Mouse (Mus musculus): ENCODE data around the gene Fam3b. TPM values are rescaled to one million over a fixed set of nuclear protein-coding genes. Genes with fewer than 3 reads are reported as not detected.

Fam3b gene
- total and polyA plus RNA-seq, 3 experiments, result 20.6 to 21.2 TPM; not detected in 1

DNA sequence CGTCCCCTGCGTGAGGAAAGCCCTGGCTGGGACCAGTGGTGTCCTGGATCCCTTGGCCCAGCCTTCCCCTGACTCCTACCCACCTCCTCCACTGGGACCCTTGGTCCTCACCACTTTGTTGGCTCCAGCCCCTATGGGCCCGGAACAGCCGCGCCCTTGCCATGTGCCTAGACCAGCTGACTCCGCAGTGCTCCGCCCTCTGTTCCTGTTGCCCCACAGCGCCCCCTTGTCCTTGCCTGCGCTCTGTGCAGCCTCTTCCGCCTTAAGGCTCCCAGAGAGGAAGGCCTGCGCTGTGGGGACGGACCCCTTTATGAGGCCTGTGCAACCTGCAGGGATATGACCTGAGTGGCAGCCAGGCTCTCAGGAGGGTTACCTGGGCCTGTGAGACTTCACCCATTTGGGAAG lies 2.3 kb downstream of the Fam3b start (continued):
- TF ChIP-seq TCF12 (IDR thresholded peaks at IDR 0.05; ENCODE audit: low read depth, low read length) (peak; percentile 77), SIN3A (IDR thresholded peaks at IDR 0.05; ENCODE audit: low read length) (peak; percentile 97), RAD21 (IDR thresholded peaks at IDR 0.05; ENCODE audit: low read depth, low read length) (peak; percentile 6; the same call in 1 of the 2 replicates)

DNA sequence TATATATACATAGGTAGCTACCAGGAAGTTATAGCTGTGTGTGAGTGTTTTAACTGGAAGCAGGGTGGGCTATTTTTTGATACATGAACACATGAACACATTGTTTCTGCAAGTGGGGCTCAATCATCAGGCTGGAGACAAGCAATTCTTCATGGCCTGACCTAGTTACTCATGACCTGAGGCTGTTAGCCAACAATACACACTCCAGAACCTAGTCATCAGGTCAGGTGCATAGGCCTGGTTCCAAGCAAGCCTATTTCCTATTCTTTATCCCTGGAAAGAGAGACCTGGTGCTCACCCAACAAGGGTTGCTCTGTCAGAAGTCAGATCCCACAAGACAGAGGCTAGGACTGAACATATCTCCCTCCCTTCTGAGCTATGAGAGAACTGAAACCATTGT lies 3.1 kb downstream of the Fam3b start:
- H3K27me3 ChIP-seq (ENCODE audit: control insufficient read depth in 1 of 2, insufficient read depth in 2 of 2, low read length in 2 of 2), result no peaks in the 10 kb centered on the region
- peak overlapping the region; percentile 95 for H3K9ac ChIP-seq (ENCODE audit: control insufficient read depth, low read depth, low read length, poor library complexity, severe bottlenecking)
- H3K9me3 ChIP-seq (replicated peaks; ENCODE audit: insufficient read depth, low read length), result no peaks in the 10 kb centered on the region

DNA sequence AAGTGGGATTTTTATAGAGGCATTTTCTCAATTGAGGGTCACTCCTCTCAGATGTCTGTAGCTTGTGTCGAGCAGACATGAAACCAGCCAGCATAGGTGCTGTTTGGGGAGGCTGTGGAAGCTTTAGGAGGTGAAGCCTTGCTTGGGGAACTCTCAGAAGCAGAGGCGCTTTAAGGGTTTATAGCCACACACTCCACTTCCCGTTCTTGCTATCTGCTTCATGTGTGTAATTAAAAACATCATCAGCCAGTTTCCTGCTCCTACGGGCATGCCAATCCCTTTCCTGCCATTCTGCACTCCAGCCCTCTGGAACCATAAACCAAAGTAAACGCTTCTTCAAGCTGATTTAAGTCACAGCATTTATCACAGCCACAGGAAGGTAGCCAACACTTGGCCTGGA lies 3.8 kb downstream of the Fam3b start:
- no peaks in the 10 kb centered on the region for H3K27me3 ChIP-seq (ENCODE audit: control insufficient read depth in 1 of 2, insufficient read depth in 2 of 2, low read length in 2 of 2)
- peak; percentile 78 for DNase-seq (ENCODE audit: low read depth, low spot score)
- H3K27ac ChIP-seq (ENCODE audit: control insufficient read depth, low read depth, low read length), result peak overlapping the region; percentile 32
- peaks cover 0 to 27% of the 10 kb centered on the region in 2 experiments; a peak in 2 of 4 replicates for H3K36me3 ChIP-seq (ENCODE audit: control insufficient read depth in 1 of 2, insufficient read depth in 2 of 2, low read length in 2 of 2)
- peaks cover 2 to 39% of the 10 kb centered on the region in 2 experiments; a peak in 3 of 4 replicates for H3K4me1 ChIP-seq (ENCODE audit: control insufficient read depth in 1 of 2, insufficient read depth in 2 of 2, low read length in 2 of 2)
- H3K4me3 ChIP-seq (ENCODE audit: control insufficient read depth in 1 of 2, insufficient read depth in 1 of 2, low read depth in 2 of 2, low read length in 2 of 2), result peak overlapping the region; percentile 86 to 94
- H3K79me2 ChIP-seq (ENCODE audit: control insufficient read depth, insufficient read depth, low read length, poor library complexity), result peaks cover 19% of the 10 kb centered on the region
- H3K9me3 ChIP-seq (replicated peaks; ENCODE audit: insufficient read depth, low read length), result no peaks in the 10 kb centered on the region
- H3K9ac ChIP-seq (ENCODE audit: control insufficient read depth, low read depth, low read length, poor library complexity, severe bottlenecking), result peak overlapping the region; percentile 95
- TF ChIP-seq MAFK (IDR thresholded peaks at IDR 0.05; ENCODE audit: borderline replicate concordance, low read depth, low read length), result no peak
- TF ChIP-seq EP300 (IDR thresholded peaks at IDR 0.05; ENCODE audit: low read depth in 1 of 2, low read length in 2 of 2), result peak in 1 of 2 experiments; percentile 40; a peak in 1 of 4 replicates
- no peak for TF ChIP-seq USF2 (IDR thresholded peaks at IDR 0.05; ENCODE audit: borderline replicate concordance in 1 of 2, insufficient read depth in 1 of 2, low read depth in 1 of 2, low read length in 2 of 2)
- 0 out of 2 replicates have a peak, but pooled peaks have one; percentile 40 for TF ChIP-seq MAX (IDR thresholded peaks at IDR 0.05; ENCODE audit: low read length)
- TF ChIP-seq NRF1 (IDR thresholded peaks at IDR 0.05; ENCODE audit: insufficient read depth, low read depth, low read length, poor library complexity, severe bottlenecking), result no peak
- no peak for TF ChIP-seq CHD2 (IDR thresholded peaks at IDR 0.05; ENCODE audit: low read length)
- TF ChIP-seq SMC3 (IDR thresholded peaks at IDR 0.05; ENCODE audit: low read depth, low read length), result no peak
- no peak for TF ChIP-seq TBP (IDR thresholded peaks at IDR 0.05; ENCODE audit: low read depth, low read length)
- TF ChIP-seq USF1 (IDR thresholded peaks at IDR 0.05; ENCODE audit: low read depth, low read length), result no peak
- TF ChIP-seq ZNF384 (IDR thresholded peaks at IDR 0.05; ENCODE audit: low read depth, low read length), result no peak
- TF ChIP-seq POLR2AphosphoS5 (IDR thresholded peaks at IDR 0.05; ENCODE audit: borderline replicate concordance, low read depth, low read length), result no peak
- TF ChIP-seq MAZ (IDR thresholded peaks at IDR 0.05; ENCODE audit: low read depth, low read length), result no peak
- TF ChIP-seq POLR2A (IDR thresholded peaks at IDR 0.05; ENCODE audit: control insufficient read depth in 1 of 2, insufficient read depth in 1 of 2, low read depth in 1 of 2, low read length in 2 of 2, poor library complexity in 1 of 2), result no peak
- TF ChIP-seq GATA1 (IDR thresholded peaks at IDR 0.05; ENCODE audit: low read depth, low read length), result peak; percentile 58
- no peak for TF ChIP-seq UBTF (IDR thresholded peaks at IDR 0.05; ENCODE audit: borderline replicate concordance, insufficient read depth, low read depth, low read length)
- TF ChIP-seq RAD21 (IDR thresholded peaks at IDR 0.05; ENCODE audit: low read depth, low read length), result no peak
- TF ChIP-seq MXI1 (IDR thresholded peaks at IDR 0.05; ENCODE audit: low read depth, low read length), result peak; percentile 74
- no peak for TF ChIP-seq CHD1 (IDR thresholded peaks at IDR 0.05; ENCODE audit: low read depth, low read length)
- no peak for TF ChIP-seq JUND (IDR thresholded peaks at IDR 0.05; ENCODE audit: low read depth, low read length)
- 0 out of 2 replicates have a peak, but pooled peaks have one; percentile 5 for TF ChIP-seq TCF12 (IDR thresholded peaks at IDR 0.05; ENCODE audit: low read depth, low read length)
- no peak for TF ChIP-seq HCFC1 (IDR thresholded peaks at IDR 0.05; ENCODE audit: low read depth, low read length)
- no peak for TF ChIP-seq BHLHE40 (IDR thresholded peaks at IDR 0.05; ENCODE audit: borderline replicate concordance, low read depth, low read length)
- peak; percentile 78; the same call in 1 of the 2 replicates for TF ChIP-seq SIN3A (IDR thresholded peaks at IDR 0.05; ENCODE audit: low read length)
- TF ChIP-seq POLR2AphosphoS2 (IDR thresholded peaks at IDR 0.05; ENCODE audit: low read length), result no peak

More for the DNA sequence above, 3.1 kb downstream of the Fam3b start:
- H3K4me1 ChIP-seq (ENCODE audit: control insufficient read depth in 1 of 2, insufficient read depth in 2 of 2, low read length in 2 of 2), result peaks cover 2 to 39% of the 10 kb centered on the region in 2 experiments; a peak in 3 of 4 replicates
- peak overlapping the region; percentile 67 for H3K27ac ChIP-seq (ENCODE audit: control insufficient read depth, low read depth, low read length)
- peaks cover 19% of the 10 kb centered on the region for H3K79me2 ChIP-seq (ENCODE audit: control insufficient read depth, insufficient read depth, low read length, poor library complexity)
- peak overlapping the region; percentile 86 to 94 for H3K4me3 ChIP-seq (ENCODE audit: control insufficient read depth in 1 of 2, insufficient read depth in 1 of 2, low read depth in 2 of 2, low read length in 2 of 2)
- no peak for DNase-seq (ENCODE audit: low read depth, low spot score)
- peaks cover 0 to 27% of the 10 kb centered on the region in 2 experiments; a peak in 2 of 4 replicates for H3K36me3 ChIP-seq (ENCODE audit: control insufficient read depth in 1 of 2, insufficient read depth in 2 of 2, low read length in 2 of 2)
- TF ChIP-seq USF2 (IDR thresholded peaks at IDR 0.05; ENCODE audit: borderline replicate concordance in 1 of 2, insufficient read depth in 1 of 2, low read depth in 1 of 2, low read length in 2 of 2) (no peak), GATA1 (IDR thresholded peaks at IDR 0.05; ENCODE audit: low read depth, low read length) (no peak), MAZ (IDR thresholded peaks at IDR 0.05; ENCODE audit: low read depth, low read length) (no peak), ZMIZ1 (IDR thresholded peaks at IDR 0.05; ENCODE audit: low read depth, low read length) (no peak), GABPA (IDR thresholded peaks at IDR 0.05; ENCODE audit: low read depth, low read length) (no peak), SIN3A (IDR thresholded peaks at IDR 0.05; ENCODE audit: low read length) (no peak), ETS1 (IDR thresholded peaks at IDR 0.05; ENCODE audit: low read depth, low read length) (no peak), CHD1 (IDR thresholded peaks at IDR 0.05; ENCODE audit: low read depth, low read length) (no peak), CTCF (IDR thresholded peaks at IDR 0.05 in 2 of 3, conservative IDR thresholded peaks at IDR 0.05 in 1 of 3; ENCODE audit: control insufficient read depth in 1 of 3, insufficient read depth in 1 of 3, low read depth in 2 of 3, low read length in 3 of 3, poor library complexity in 1 of 3, severe bottlenecking in 1 of 3) (no peak), MYC (IDR thresholded peaks at IDR 0.05; ENCODE audit: low read depth, low read length) (no peak), NRF1 (IDR thresholded peaks at IDR 0.05; ENCODE audit: insufficient read depth, low read depth, low read length, poor library complexity, severe bottlenecking) (no peak)
